Mouse (Mus musculus) brain, embryonic 18.5 days (tissue): ENCODE measurements around the gene Dgcr2.
A peak's percentile ranks its signal among the peaks of the same experiment; 100 is the strongest.

Experiments
- DNase-seq: peaks from one replicate; pipeline ENCODE4 v3.0.0-alpha.2; 2012; ENCODE audit warnings: low read depth, low spot score

Dgcr2 gene

GRCm38 (mm10) chr16:17898462-17898861 lies at the start of gene Dgcr2, which contains the start of gene Tssk2:
Dgcr2 (minus strand) TSS chr16:17898562.
Tssk2 (plus strand) TSS chr16:17898637.
- DNase-seq: no peak

GRCm38 (mm10) chr16:17945081-17945831 lies 46.9 kb upstream of the Dgcr2 start:
- DNase-seq: no peak

GRCm38 (mm10) chr16:17943466-17943865 lies 45.1 kb upstream of the Dgcr2 start:
- no peak for DNase-seq

GRCm38 (mm10) chr16:17939255-17939751 lies 40.9 kb upstream of the Dgcr2 start:
- DNase-seq: no peak

GRCm38 (mm10) chr16:17938821-17939220 lies 40.5 kb upstream of the Dgcr2 start:
- DNase-seq: no peak

- no peak for DNase-seq
Observed at GRCm38 (mm10) chr16:17938187-17938586, 39.8 kb upstream of the Dgcr2 start.

- DNase-seq: no peak
Observed at GRCm38 (mm10) chr16:17936776-17937175, 38.4 kb upstream of the Dgcr2 start.

- DNase-seq: no peak
Observed at GRCm38 (mm10) chr16:17934445-17934910, 36.1 kb upstream of the Dgcr2 start.

GRCm38 (mm10) chr16:17933594-17934444 lies 35.5 kb upstream of the Dgcr2 start:
- no peak for DNase-seq

- DNase-seq: no peak
Observed at GRCm38 (mm10) chr16:17931906-17932460, 33.6 kb upstream of the Dgcr2 start.

GRCm38 (mm10) chr16:17929631-17930030 lies 31.3 kb upstream of the Dgcr2 start:
- no peak for DNase-seq

- DNase-seq: no peak
Observed at GRCm38 (mm10) chr16:17929211-17929610, 30.8 kb upstream of the Dgcr2 start.

GRCm38 (mm10) chr16:17928627-17929104 lies 30.3 kb upstream of the Dgcr2 start:
- DNase-seq: no peak

GRCm38 (mm10) chr16:17928087-17928580 lies 29.8 kb upstream of the Dgcr2 start, which contains the start of gene Slc25a1:
Slc25a1 (minus strand) TSS chr16:17928219.
- DNase-seq: no peak

- DNase-seq: no peak
Observed at GRCm38 (mm10) chr16:17927351-17928082, 29.2 kb upstream of the Dgcr2 start.

GRCm38 (mm10) chr16:17922163-17922538 lies 23.8 kb upstream of the Dgcr2 start:
- no peak for DNase-seq

GRCm38 (mm10) chr16:17921325-17922162 lies 23.2 kb upstream of the Dgcr2 start:
- DNase-seq: peak; percentile 93

GRCm38 (mm10) chr16:17920586-17920985 lies 22.2 kb upstream of the Dgcr2 start:
- DNase-seq: no peak

- DNase-seq: no peak
Observed at GRCm38 (mm10) chr16:17914307-17915249, 16.2 kb upstream of the Dgcr2 start, which contains the start of gene Gsc2. Gsc2 (minus strand) TSS chr16:17915059.
